Comparison of ENCODE assay signal across 8 mouse cellular contexts in genomic region chr1:59913195-59913868, GRCm38 (mm10). TPM values are rescaled to one million over a fixed set of nuclear protein-coding genes. Genes with fewer than 3 reads are reported as not detected.
A peak's percentile ranks its signal among the peaks of the same experiment; 100 is the strongest.
DNase-seq lines count a peak whose midpoint lies in the region; ATAC-seq and TF ChIP-seq lines count a peak whose summit lies in the region.

No protein-coding gene starts in this region.

- peak overlapping the region; percentile 75 to 87 for H3K27ac ChIP-seq in heart, embryonic 14.5 days (replicated peaks in 1 of 2; ENCODE audit: control insufficient read depth in 1 of 2, insufficient read depth in 1 of 2, low read depth in 2 of 2, low read length in 2 of 2)
- peak overlapping the region; percentile 99 for H3K27ac ChIP-seq in layer of hippocampus, adult 2 months
- H3K27ac ChIP-seq in liver, postnatal 0 days (ENCODE audit: low read depth): peak overlapping the region; percentile 94

- H3K9ac ChIP-seq in heart, embryonic 14.5 days (ENCODE audit: low read length): peak overlapping the region; percentile 83
- peak overlapping the region; percentile 88 for H3K9ac ChIP-seq in liver, postnatal 0 days (replicated peaks)

- DNase-seq in brain, adult 2 months (ENCODE audit: low read depth, low spot score): peak; percentile 84
- DNase-seq in layer of hippocampus, adult 2 months (ENCODE audit: low spot score in 2 of 2): peak; percentile 26 to 63
- DNase-seq in liver, postnatal 0 days: peak; percentile 65
- peak; percentile 21 for DNase-seq in ovary, postnatal 14 days (ENCODE audit: low spot score)
- DNase-seq in thymus, postnatal 14 days: peak; percentile 65

- TF ChIP-seq EP300 in liver, postnatal 0 days (IDR thresholded peaks at IDR 0.05; ENCODE audit: low read depth): no peak

- WGBS in heart, embryonic 14.5 days: 1% methylated on average over 79 of the region's 98 CpGs
- 2% methylated on average over 64 of the region's 98 CpGs for WGBS in liver, postnatal 0 days (ENCODE audit: insufficient replicate concordance)

- H3K27me3 ChIP-seq in E14TG2a.4 (ENCODE audit: insufficient read depth, low read length): 0 out of 2 replicates have a peak, but pooled peaks cover 6% of the 10 kb centered on the region
- no peaks in the 10 kb centered on the region for H3K27me3 ChIP-seq in heart, embryonic 14.5 days (ENCODE audit: control insufficient read depth, insufficient read depth, low read length)
- no peaks in the 10 kb centered on the region for H3K27me3 ChIP-seq in liver, postnatal 0 days (ENCODE audit: insufficient read depth, low read length)

- ATAC-seq in erythroid progenitor cell, adult 5-6 weeks (replicated peaks; ENCODE audit: low FRiP score, poor library complexity, severe bottlenecking): peak; percentile 25; the same call in 1 of the 2 replicates
- ATAC-seq in heart, embryonic 14.5 days (ENCODE audit: insufficient number of reproducible peaks, insufficient read depth, low FRiP score, low read depth): peak; percentile 52
- ATAC-seq in liver, postnatal 0 days: peak; percentile 41

- peak overlapping the region; percentile 96 for H3K4me3 ChIP-seq in E14TG2a.4 (replicated peaks; ENCODE audit: low read length)
- peak overlapping the region; percentile 59 to 98 for H3K4me3 ChIP-seq in heart, embryonic 14.5 days (ENCODE audit: control insufficient read depth in 1 of 2, insufficient read depth in 1 of 2, low read depth in 1 of 2, low read length in 2 of 2)
- H3K4me3 ChIP-seq in layer of hippocampus, adult 2 months: peak overlapping the region; percentile 90
- H3K4me3 ChIP-seq in liver, postnatal 0 days (ENCODE audit: low read depth, low read length): peak overlapping the region; percentile 84

- no peak for TF ChIP-seq CTCF in E14TG2a.4 (conservative IDR thresholded peaks at IDR 0.05; ENCODE audit: low read length)
- 0 out of 2 replicates have a peak, but pooled peaks have one; percentile 5 for TF ChIP-seq CTCF in layer of hippocampus, adult 2 months (conservative IDR thresholded peaks at IDR 0.05)
- no peak for TF ChIP-seq CTCF in liver, postnatal 0 days (IDR thresholded peaks at IDR 0.05; ENCODE audit: low read depth)

- H3K9me3 ChIP-seq in E14TG2a.4 (ENCODE audit: low read length): no peaks in the 10 kb centered on the region
- H3K9me3 ChIP-seq in heart, embryonic 14.5 days (ENCODE audit: control insufficient read depth, low read length): no peaks in the 10 kb centered on the region
- no peaks in the 10 kb centered on the region for H3K9me3 ChIP-seq in liver, postnatal 0 days (ENCODE audit: low read length)

- H3K4me1 ChIP-seq in E14TG2a.4 (replicated peaks; ENCODE audit: low read depth, low read length): peaks cover 27% of the 10 kb centered on the region
- H3K4me1 ChIP-seq in heart, embryonic 14.5 days (ENCODE audit: control insufficient read depth in 2 of 2, insufficient read depth in 2 of 2, low read length in 2 of 2): peaks cover 2 to 27% of the 10 kb centered on the region in 2 experiments
- peaks cover 5% of the 10 kb centered on the region; the same call in 1 of the 2 replicates for H3K4me1 ChIP-seq in liver, postnatal 0 days (ENCODE audit: insufficient read depth)

- peak overlapping the region; percentile 78 for H3K4me2 ChIP-seq in heart, embryonic 14.5 days (ENCODE audit: low read length)
- H3K4me2 ChIP-seq in liver, postnatal 0 days (ENCODE audit: low read depth, low read length): peak overlapping the region; percentile 99

- 0 out of 2 replicates have a peak, but pooled peaks cover 2% of the 10 kb centered on the region for H3K36me3 ChIP-seq in E14TG2a.4 (ENCODE audit: insufficient read depth, low read length)
- no peaks in the 10 kb centered on the region for H3K36me3 ChIP-seq in heart, embryonic 14.5 days (ENCODE audit: control insufficient read depth, insufficient read depth, low read length)
- no peaks in the 10 kb centered on the region for H3K36me3 ChIP-seq in liver, postnatal 0 days (replicated peaks; ENCODE audit: insufficient read depth, low read length)

RNA-seq across cellular contexts. Expression of gene Fam117b, which starts 0.5 kb away (rescaled TPM):
- total RNA-seq in erythroid progenitor cell, adult 5-6 weeks (2015; ENCODE audit: low replicate concordance): 5.9 and 6.8 TPM in 2 replicates
- 3.4 and 5.9 TPM in 2 replicates for total RNA-seq in erythroid progenitor cell, adult 5-6 weeks (2017; ENCODE audit: low replicate concordance)
- polyA plus RNA-seq in heart, embryonic 14.5 days (2014; fragmentation: Nextera tagmentation; extraction: Ambion mirVana): 6.5 and 6.8 TPM in 2 replicates
- 10 to 100 TPM; 55.7 to 57.3 TPM for total RNA-seq in layer of hippocampus, adult 2 months (2021)
- polyA plus RNA-seq in liver, postnatal 0 days (2015; fragmentation: Nextera tagmentation; extraction: Ambion mirVana): 1.5 and 1.8 TPM in 2 replicates

Comparison
In these comparisons a context has a peak if more than half of its experiments do, and no peak if none do; other contexts are left out.
1. Peak in every context shown above with its lines: DNase-seq, ATAC-seq, H3K4me3 ChIP-seq and H3K27ac ChIP-seq.
2. DNase-seq: peak in every context shown above with its lines; median percentile 84 in brain, adult 2 months; 65 in liver, postnatal 0 days; 65 in thymus, postnatal 14 days; 44 in layer of hippocampus, adult 2 months; 21 in ovary, postnatal 14 days.
3. RNA of gene Fam117b, which starts 0.5 kb away (total RNA-seq): 55.7 to 57.3 TPM in layer of hippocampus, adult 2 months; 3.4 to 6.8 TPM in erythroid progenitor cell, adult 5-6 weeks; every median in the first group is over 4 times any median in the second.